In the genomic region with DNA sequence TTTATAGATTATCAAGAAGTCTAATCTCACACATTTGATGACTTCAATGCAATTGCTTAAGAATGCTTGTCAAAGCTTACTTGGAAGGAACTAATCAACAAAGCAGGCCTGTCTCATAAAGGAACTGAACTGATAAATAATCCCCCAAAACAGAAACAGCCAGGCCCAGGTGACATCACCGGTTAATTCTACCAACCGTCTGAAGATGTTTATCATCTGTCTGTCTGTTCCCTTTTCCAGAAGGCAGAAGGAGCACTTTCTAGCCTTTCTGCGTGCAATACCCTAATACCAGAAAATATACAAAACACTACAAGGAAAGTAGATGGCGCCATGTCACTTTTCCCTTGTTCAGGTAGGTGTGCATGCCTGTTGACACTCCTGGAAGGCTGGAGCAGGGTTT, we compare ENCODE assay signal across 26 mouse cellular contexts. TPM values are rescaled to one million over a fixed set of nuclear protein-coding genes. Genes with fewer than 3 reads are reported as not detected.
A peak's percentile ranks its signal among the peaks of the same experiment; 100 is the strongest.
DNase-seq lines count a peak whose midpoint lies in the region; ATAC-seq and TF ChIP-seq lines count a peak whose summit lies in the region.
"Had no signal": no experiment of that assay in that cellular context is flagged by ENCODE, and none has a peak within 500 bp of the region (broad histone marks: within the 10 kb centered on the region; RNA-seq: fewer than 3 reads in every experiment).

No protein-coding gene starts in this region.

- no peak for ATAC-seq in intestine, postnatal 0 days
- ATAC-seq in forebrain, embryonic 16.5 days, result no peak
- ATAC-seq: forebrain, embryonic 15.5 days had no signal

- no peak overlapping the region for H3K4me2 ChIP-seq in intestine, postnatal 0 days (replicated peaks; ENCODE audit: low read depth)
- no peak overlapping the region for H3K4me2 ChIP-seq in forebrain, embryonic 16.5 days (ENCODE audit: low read length)
- H3K4me2 ChIP-seq: embryonic facial prominence, embryonic 13.5 days; forebrain, embryonic 15.5 days; hindbrain, embryonic 14.5 days; kidney, embryonic 15.5 days; limb, embryonic 15.5 days; neural tube, embryonic 12.5 days had no signal

- H3K4me3 ChIP-seq in heart, embryonic 10.5 days, result no peak overlapping the region
- no peak overlapping the region for H3K4me3 ChIP-seq in intestine, postnatal 0 days (ENCODE audit: low read depth, low read length)
- no peak overlapping the region for H3K4me3 ChIP-seq in forebrain, embryonic 16.5 days (replicated peaks; ENCODE audit: low read length)
- H3K4me3 ChIP-seq: embryonic facial prominence, embryonic 13.5 days; forebrain, embryonic 10.5 days; forebrain, embryonic 15.5 days; kidney, embryonic 15.5 days; limb, embryonic 10.5 days; limb, embryonic 15.5 days; megakaryocyte, embryonic 14.5 days; neural tube, embryonic 12.5 days had no signal

- WGBS in heart, embryonic 10.5 days, result 73% methylated on average over 4 of the region's 4 CpGs
- WGBS in intestine, postnatal 0 days, result 29% methylated on average over 4 of the region's 4 CpGs
- WGBS in forebrain, embryonic 16.5 days, result 76% methylated on average over 4 of the region's 4 CpGs

- DNase-seq in heart, adult 11 months, result peak; percentile 53
- no peak for DNase-seq in heart, embryonic 10.5 days (ENCODE audit: low spot score)
- DNase-seq in kidney, postnatal 14 days, result peak; percentile 15
- no peak for DNase-seq in kidney, postnatal 10 days
- peak; percentile 45 for DNase-seq in 416B (ENCODE audit: low read depth)
- DNase-seq in c-Kit-positive CD71-positive TER-119-positive erythroid progenitor cells, embryonic 14.5 days (ENCODE audit: low spot score), result no peak
- DNase-seq: adrenal gland, postnatal 25 days; cerebellum, adult 18-20 months; cerebellum, postnatal 10 days; heart, postnatal 4 days; lung, postnatal 36 days; midbrain, embryonic 14.5 days; right cerebral cortex, adult 18-20 months; spleen, adult 18-20 months; thymus, adult 18-20 months had no signal

- H3K36me3 ChIP-seq in heart, embryonic 10.5 days, result no peaks in the 10 kb centered on the region
- no peaks in the 10 kb centered on the region; the same call in none of the 2 replicates for H3K36me3 ChIP-seq in intestine, postnatal 0 days (ENCODE audit: control insufficient read depth, insufficient read depth)
- no peaks in the 10 kb centered on the region for H3K36me3 ChIP-seq in forebrain, embryonic 16.5 days (ENCODE audit: control insufficient read depth, insufficient read depth)
- H3K36me3 ChIP-seq: embryonic facial prominence, embryonic 13.5 days; forebrain, embryonic 10.5 days; forebrain, embryonic 15.5 days; kidney, embryonic 15.5 days; limb, embryonic 10.5 days; limb, embryonic 15.5 days; neural tube, embryonic 12.5 days had no signal

- no peaks in the 10 kb centered on the region for H3K4me1 ChIP-seq in heart, embryonic 10.5 days
- H3K4me1 ChIP-seq in intestine, postnatal 0 days (replicated peaks; ENCODE audit: control insufficient read depth, insufficient read depth, low read length), result peaks cover 4% of the 10 kb centered on the region
- no peaks in the 10 kb centered on the region for H3K4me1 ChIP-seq in forebrain, embryonic 16.5 days (replicated peaks; ENCODE audit: control insufficient read depth, insufficient read depth, low read length)
- H3K4me1 ChIP-seq: embryonic facial prominence, embryonic 13.5 days; kidney, embryonic 15.5 days; limb, embryonic 15.5 days had no signal

- H3K9ac ChIP-seq in intestine, postnatal 0 days (ENCODE audit: low read depth, low read length), result no peak overlapping the region
- H3K9ac ChIP-seq in forebrain, embryonic 16.5 days (replicated peaks; ENCODE audit: low read depth, low read length), result no peak overlapping the region
- H3K9ac ChIP-seq: embryonic facial prominence, embryonic 13.5 days; forebrain, embryonic 15.5 days; hindbrain, embryonic 14.5 days; kidney, embryonic 15.5 days; limb, embryonic 15.5 days; neural tube, embryonic 12.5 days had no signal

- TF ChIP-seq CTCF in intestine, postnatal 0 days (IDR thresholded peaks at IDR 0.05; ENCODE audit: low read depth), result peak; percentile 46

- H3K27me3 ChIP-seq in heart, embryonic 10.5 days (ENCODE audit: insufficient read depth, poor library complexity, severe bottlenecking), result no peaks in the 10 kb centered on the region
- H3K27me3 ChIP-seq in intestine, postnatal 0 days (replicated peaks; ENCODE audit: control insufficient read depth, insufficient read depth, low read length), result no peaks in the 10 kb centered on the region
- no peaks in the 10 kb centered on the region for H3K27me3 ChIP-seq in forebrain, embryonic 16.5 days (replicated peaks; ENCODE audit: control insufficient read depth, insufficient read depth, low read length)
- H3K27me3 ChIP-seq: embryonic facial prominence, embryonic 13.5 days; forebrain, embryonic 15.5 days; kidney, embryonic 15.5 days; limb, embryonic 15.5 days; megakaryocyte, embryonic 14.5 days had no signal

- H3K27ac ChIP-seq in heart, embryonic 10.5 days, result no peak overlapping the region
- no peak overlapping the region for H3K27ac ChIP-seq in intestine, postnatal 0 days (ENCODE audit: low read depth, low read length)
- H3K27ac ChIP-seq in forebrain, embryonic 16.5 days (ENCODE audit: low read length), result no peak overlapping the region
- H3K27ac ChIP-seq: embryonic facial prominence, embryonic 13.5 days; forebrain, embryonic 10.5 days; forebrain, embryonic 15.5 days; hindbrain, embryonic 14.5 days; kidney, embryonic 15.5 days; limb, embryonic 10.5 days; limb, embryonic 15.5 days; neural tube, embryonic 12.5 days had no signal

- no peaks in the 10 kb centered on the region for H3K9me3 ChIP-seq in heart, embryonic 10.5 days
- H3K9me3 ChIP-seq in intestine, postnatal 0 days (ENCODE audit: control insufficient read depth), result no peaks in the 10 kb centered on the region
- H3K9me3 ChIP-seq in forebrain, embryonic 16.5 days (ENCODE audit: control insufficient read depth, low read length), result no peaks in the 10 kb centered on the region
- H3K9me3 ChIP-seq: embryonic facial prominence, embryonic 13.5 days; forebrain, embryonic 10.5 days; forebrain, embryonic 15.5 days; kidney, embryonic 15.5 days; limb, embryonic 10.5 days; limb, embryonic 15.5 days; megakaryocyte, embryonic 14.5 days; neural tube, embryonic 12.5 days had no signal

RNA-seq across cellular contexts. Expression of gene Nr1h4, which starts 43.9 kb away (rescaled TPM):
- polyA plus RNA-seq in heart, embryonic 10.5 days (2016; fragmentation: Nextera tagmentation; extraction: Ambion mirVana), result 0.16 and 0.57 TPM in 2 replicates
- 117 and 139 TPM in 2 replicates for polyA plus RNA-seq in intestine, postnatal 0 days (2015; fragmentation: Nextera tagmentation; extraction: Ambion mirVana)
- 0.12 and 0.27 TPM in 2 replicates for polyA plus RNA-seq in forebrain, embryonic 16.5 days (2015; fragmentation: Nextera tagmentation; extraction: Ambion mirVana)
- polyA plus RNA-seq: embryonic facial prominence, embryonic 13.5 days; forebrain, embryonic 10.5 days; limb, embryonic 10.5 days; midbrain, embryonic 14.5 days; neural tube, embryonic 12.5 days had no signal

RNA-seq across cellular contexts. Expression of gene Gas2l3, which starts 45.7 kb away (rescaled TPM):
- polyA plus RNA-seq in heart, embryonic 10.5 days (2016; fragmentation: Nextera tagmentation; extraction: Ambion mirVana), result 12.1 and 21.9 TPM in 2 replicates
- polyA plus RNA-seq in intestine, postnatal 0 days (2015; fragmentation: Nextera tagmentation; extraction: Ambion mirVana), result 5.5 and 5.6 TPM in 2 replicates
- polyA plus RNA-seq in forebrain, embryonic 16.5 days (2015; fragmentation: Nextera tagmentation; extraction: Ambion mirVana), result 10.2 and 12.0 TPM in 2 replicates

Comparison
In these comparisons a context has a peak if more than half of its experiments do, and no peak if none do; other contexts are left out.
1. DNase-seq: peak in heart, adult 11 months (single experiment), kidney, postnatal 14 days (single experiment) and 416B (single experiment); none in heart, embryonic 10.5 days (single experiment), kidney, postnatal 10 days (single experiment) and c-Kit-positive CD71-positive TER-119-positive erythroid progenitor cells, embryonic 14.5 days (single experiment).
2. RNA of gene Nr1h4, which starts 43.9 kb away (polyA plus RNA-seq): 117 to 139 TPM in intestine, postnatal 0 days; 0.12 to 0.27 TPM in forebrain, embryonic 16.5 days and 0.16 to 0.57 TPM in heart, embryonic 10.5 days; every median in the first group is over 10 times any median in the second.